Mouse (Mus musculus): ENCODE data around the gene Eno2. TPM values are rescaled to one million over a fixed set of nuclear protein-coding genes. Genes with fewer than 3 reads are reported as not detected.
"Not testable (repeated sequence)": the region's sequence is repeated elsewhere in the genome, so short reads cannot be mapped to it uniquely, and the experiment has no call there.

Eno2 gene
- total RNA-seq, 2 experiments from 2014 or later = 1,064 to 1,067 TPM

- intact Hi-C loops (cut with DNase I) = loop anchor here (1.0 to 2.0 kb wide), 2 partner anchors 15 to 36 kb away; partner anchors contain the start of gene Eno2
- TF ChIP-seq CTCF (IDR thresholded peaks at IDR 0.05) = peak; percentile 19
- Histone ChIP-seq H3K27ac (peak overlapping the region; percentile 98), H3K4me3 (peak overlapping the region; percentile 50)
- DNase-seq (ENCODE audit: extremely low spot score in 1 of 2, low spot score in 2 of 2) = peak; percentile 95 to 97
Measured at GRCm38 (mm10) chr6:124805341-124806321, 36.2 kb upstream of the Eno2 start.

- H3K4me3 ChIP-seq = no peak overlapping the region
- intact Hi-C loops (cut with DNase I) = loop anchor here (1.0 to 2.0 kb wide), 2 partner anchors 8 to 14 kb away; no protein-coding TSS in a partner anchor
- DNase-seq (ENCODE audit: extremely low spot score in 1 of 2, low spot score in 2 of 2) = no peak
- no peak for TF ChIP-seq CTCF (IDR thresholded peaks at IDR 0.05)
- no peak overlapping the region for H3K27ac ChIP-seq
Measured at GRCm38 (mm10) chr6:124804341-124804740, 34.9 kb upstream of the Eno2 start.

- not testable (repeated sequence) for DNase-seq (ENCODE audit: extremely low spot score in 1 of 2, low spot score in 2 of 2); H3K4me3 ChIP-seq; H3K27ac ChIP-seq
- intact Hi-C loops (cut with DNase I) = loop anchor here (1.0 to 2.0 kb wide), 2 partner anchors 7 to 13 kb away; no protein-coding TSS in a partner anchor
Measured at GRCm38 (mm10) chr6:124803691-124804090, 34.2 kb upstream of the Eno2 start.

- intact Hi-C loops (cut with DNase I) = no loop called here
- Histone ChIP-seq H3K4me3 (no peak overlapping the region), H3K27ac (no peak overlapping the region)
- no peak for DNase-seq (ENCODE audit: extremely low spot score in 1 of 2, low spot score in 2 of 2)
- TF ChIP-seq CTCF (IDR thresholded peaks at IDR 0.05) = no peak; the same call in 1 of the 2 replicates
Measured at GRCm38 (mm10) chr6:124803061-124803460, 33.6 kb upstream of the Eno2 start.

GRCm38 (mm10) chr6:124802400-124802799 is 32.9 kb upstream of the Eno2 start:
- H3K27ac ChIP-seq; DNase-seq (ENCODE audit: extremely low spot score in 1 of 2, low spot score in 2 of 2); H3K4me3 ChIP-seq; intact Hi-C loops (cut with DNase I): not testable (repeated sequence)

GRCm38 (mm10) chr6:124796200-124796599 is 26.7 kb upstream of the Eno2 start:
- no peak for TF ChIP-seq CTCF (IDR thresholded peaks at IDR 0.05)
- Histone ChIP-seq H3K4me3 (no peak overlapping the region), H3K27ac (no peak overlapping the region)
- DNase-seq (ENCODE audit: extremely low spot score in 1 of 2, low spot score in 2 of 2) = no peak
- intact Hi-C loops (cut with DNase I) = loop anchor here (1.0 kb wide), 1 partner anchor 8 kb away; no protein-coding TSS in a partner anchor

GRCm38 (mm10) chr6:124795781-124796180 is 26.3 kb upstream of the Eno2 start:
- intact Hi-C loops (cut with DNase I) = loop anchor here (1.0 kb wide), 1 partner anchor 9 kb away; no protein-coding TSS in a partner anchor

GRCm38 (mm10) chr6:124791911-124792310 is 22.4 kb upstream of the Eno2 start:
- no peak overlapping the region for H3K4me3 ChIP-seq
- intact Hi-C loops (cut with DNase I) = loop anchor here (2.0 kb wide), 1 partner anchor 13 kb away; no protein-coding TSS in a partner anchor
- no peak for TF ChIP-seq CTCF (IDR thresholded peaks at IDR 0.05)

More at GRCm38 (mm10) chr6:124795781-124796180, 26.3 kb upstream of the Eno2 start:
- no peak for DNase-seq (ENCODE audit: extremely low spot score in 1 of 2, low spot score in 2 of 2)
- Histone ChIP-seq H3K27ac (no peak overlapping the region), H3K4me3 (no peak overlapping the region)
- no peak for TF ChIP-seq CTCF (IDR thresholded peaks at IDR 0.05)

GRCm38 (mm10) chr6:124790121-124790520 is 20.6 kb upstream of the Eno2 start:
- no peak for TF ChIP-seq CTCF (IDR thresholded peaks at IDR 0.05)
- Histone ChIP-seq H3K4me3 (no peak overlapping the region), H3K27ac (no peak overlapping the region)
- no peak for DNase-seq (ENCODE audit: extremely low spot score in 1 of 2, low spot score in 2 of 2)
- intact Hi-C loops (cut with DNase I) = loop anchor here (2.0 kb wide), 1 partner anchor 15 kb away; no protein-coding TSS in a partner anchor

More at GRCm38 (mm10) chr6:124791911-124792310, 22.4 kb upstream of the Eno2 start:
- no peak overlapping the region for H3K27ac ChIP-seq
- no peak for DNase-seq (ENCODE audit: extremely low spot score in 1 of 2, low spot score in 2 of 2)

- no peak for TF ChIP-seq CTCF (IDR thresholded peaks at IDR 0.05)
- DNase-seq (ENCODE audit: extremely low spot score in 1 of 2, low spot score in 2 of 2) = no peak
- H3K27ac ChIP-seq = no peak overlapping the region
- intact Hi-C loops (cut with DNase I) = no loop called here
- no peak overlapping the region for H3K4me3 ChIP-seq
Measured at GRCm38 (mm10) chr6:124789519-124789918, 20.0 kb upstream of the Eno2 start.

GRCm38 (mm10) chr6:124787722-124788121 is 18.2 kb upstream of the Eno2 start:
- no peak for DNase-seq (ENCODE audit: extremely low spot score in 1 of 2, low spot score in 2 of 2)
- Histone ChIP-seq H3K27ac (no peak overlapping the region), H3K4me3 (no peak overlapping the region)
- TF ChIP-seq CTCF (IDR thresholded peaks at IDR 0.05) = no peak
- intact Hi-C loops (cut with DNase I) = no loop called here

- no peak for DNase-seq (ENCODE audit: extremely low spot score in 1 of 2, low spot score in 2 of 2)
- H3K27ac ChIP-seq = no peak overlapping the region
- no peak overlapping the region for H3K4me3 ChIP-seq
- no peak for TF ChIP-seq CTCF (IDR thresholded peaks at IDR 0.05)
- intact Hi-C loops (cut with DNase I) = no loop called here
Measured at GRCm38 (mm10) chr6:124786756-124787420, 17.4 kb upstream of the Eno2 start.
